Mouse (Mus musculus): ENCODE data around the gene Cobl. TPM values are rescaled to one million over a fixed set of nuclear protein-coding genes. Genes with fewer than 3 reads are reported as not detected.
A peak's percentile ranks its signal among the peaks of the same experiment; 100 is the strongest.

Gene Cobl
- 10 to 100 TPM; 16.7 to 28.2 TPM for total RNA-seq (2021)

DNA sequence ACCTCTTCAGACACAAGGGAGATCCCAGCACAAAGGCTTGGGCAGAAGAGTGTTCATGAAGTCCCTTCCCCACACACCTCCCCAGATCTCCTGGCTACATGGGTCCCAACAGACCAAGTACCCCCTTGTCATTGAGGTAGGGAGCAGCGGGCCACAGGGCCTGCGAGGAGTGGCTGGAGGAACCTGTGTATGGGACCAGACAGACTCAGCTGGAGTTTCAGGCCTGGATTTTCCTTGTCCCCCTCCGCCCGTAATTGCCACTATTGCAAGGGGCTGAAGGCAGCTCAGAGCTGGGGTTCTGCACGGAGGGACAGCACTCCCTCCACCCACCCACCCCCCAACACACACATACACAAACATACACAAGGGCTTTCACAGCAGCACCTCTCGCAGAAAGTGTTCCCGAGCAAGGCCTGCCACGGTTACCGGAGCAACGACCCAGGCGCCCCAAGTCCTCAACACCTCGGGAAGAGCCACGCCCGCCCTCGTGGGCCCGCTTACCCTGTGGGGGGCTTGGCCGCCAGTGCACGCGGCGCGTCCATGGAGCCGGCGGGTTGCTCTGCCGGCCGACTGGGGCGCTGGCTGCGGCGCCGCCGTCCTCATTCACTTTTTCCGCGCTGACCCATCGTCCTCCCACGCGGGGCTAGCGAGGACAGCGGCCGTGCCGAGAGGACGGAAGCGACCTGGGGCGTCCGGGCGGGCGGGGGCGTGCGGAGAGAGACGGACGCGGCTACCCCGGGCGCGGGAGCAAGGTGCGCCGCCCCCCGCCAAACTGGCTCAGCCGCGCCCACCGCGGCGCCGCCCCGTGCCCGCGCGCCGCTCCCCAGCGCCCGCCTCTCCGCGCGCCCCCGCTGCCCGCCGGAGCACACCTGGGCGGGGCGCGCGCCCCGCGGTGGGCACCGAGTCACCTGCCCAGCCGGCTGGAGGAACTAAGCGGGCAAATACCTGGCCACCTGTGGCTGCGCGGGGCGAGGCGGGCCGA lies at the start of gene Cobl:
Gene Cobl (minus strand): TSS at position 780 of the 982 bp plus-strand sequence.
- peak in 1 of 2 experiments; percentile 7 for DNase-seq
- intact Hi-C loops (cut with DNase I): loop anchor here (5.0 kb wide), 1 partner anchor 92 kb away; no protein-coding TSS in a partner anchor

DNA sequence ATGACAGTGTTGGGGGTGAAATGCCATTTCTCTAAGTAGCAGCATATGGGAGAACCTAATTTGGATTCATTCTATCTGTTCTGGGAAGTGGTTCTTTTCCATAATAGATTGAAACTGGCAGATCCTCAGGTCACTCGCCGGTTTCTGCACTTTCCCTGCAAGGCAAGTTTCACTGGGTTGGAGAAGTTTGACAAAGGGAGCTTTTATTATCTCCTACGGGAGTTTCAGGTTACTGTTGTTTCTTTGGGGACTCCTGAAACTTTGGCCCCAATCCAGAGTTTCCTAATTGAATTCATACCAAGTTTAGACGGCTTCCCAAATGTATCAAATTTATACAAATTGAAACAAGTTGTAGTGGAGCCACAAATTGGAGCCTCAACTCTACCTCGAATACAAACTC lies 49.0 kb upstream of the Cobl start:
- intact Hi-C loops (cut with DNase I): no loop called here
- DNase-seq: no peak

DNA sequence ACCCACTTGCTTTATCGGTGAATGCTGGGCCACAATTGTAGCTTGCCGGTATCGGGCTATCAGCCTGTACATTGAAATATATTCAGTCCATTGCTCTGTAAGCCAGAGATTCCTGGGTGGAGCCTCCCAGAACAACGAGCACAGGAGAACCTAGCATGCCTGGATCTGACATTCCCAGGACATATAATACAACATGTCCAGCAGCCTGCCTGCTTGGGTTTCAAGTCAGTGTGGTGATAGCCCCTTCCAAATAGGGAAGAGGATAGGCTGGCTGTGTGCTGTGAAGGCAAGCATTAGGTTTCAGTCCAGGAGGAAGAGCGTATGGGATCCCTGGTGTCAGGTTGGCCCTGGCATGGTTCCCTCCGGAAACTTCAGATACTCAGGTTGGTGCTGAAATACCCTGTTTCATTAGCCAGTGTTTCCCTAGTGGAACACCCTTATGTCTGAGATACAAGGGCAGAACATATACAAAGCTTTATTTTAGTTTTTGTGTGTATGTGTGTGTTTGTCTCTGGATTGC lies 41.7 kb upstream of the Cobl start:
- DNase-seq: no peak
- intact Hi-C loops (cut with DNase I): no loop called here

DNA sequence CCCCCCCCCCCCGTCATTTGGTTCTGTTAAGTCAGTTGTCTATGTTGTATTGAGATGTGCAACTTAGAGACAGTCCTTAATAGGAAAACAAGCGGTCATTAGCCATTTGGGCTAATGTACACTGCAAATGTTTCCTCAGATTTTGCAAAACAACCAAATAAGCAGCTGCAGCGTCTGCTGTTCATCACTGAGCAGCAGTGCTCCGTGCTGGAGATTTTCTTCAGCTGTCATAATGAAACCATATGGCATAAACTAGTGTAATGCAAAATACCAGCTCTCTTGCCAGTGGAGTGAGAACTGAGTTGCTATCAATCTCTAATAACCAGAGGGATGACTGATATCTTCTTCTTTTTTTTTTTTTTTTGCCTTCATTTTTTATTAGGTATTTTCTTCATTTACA lies 39.0 kb upstream of the Cobl start:
- no peak for DNase-seq
- intact Hi-C loops (cut with DNase I): no loop called here

DNA sequence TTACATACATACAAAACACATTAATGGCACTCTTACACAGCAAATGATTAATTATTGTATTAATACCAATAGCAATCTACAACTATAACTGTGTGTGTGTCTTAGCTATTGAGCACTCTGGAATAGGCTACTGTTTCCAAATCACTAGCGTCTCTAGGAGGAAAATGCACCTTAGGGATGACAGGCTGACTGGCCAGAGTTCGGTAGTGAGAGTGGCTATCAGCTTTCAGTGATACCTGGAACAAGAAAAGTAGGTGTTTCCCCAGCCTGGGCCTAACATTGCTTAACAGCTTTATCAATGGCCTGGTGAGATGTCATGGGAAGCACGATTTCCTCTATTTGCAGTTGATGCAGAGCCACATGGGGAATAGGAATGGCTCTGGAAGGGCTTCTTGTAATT lies 37.0 kb upstream of the Cobl start:
- intact Hi-C loops (cut with DNase I): no loop called here
- DNase-seq: no peak

DNA sequence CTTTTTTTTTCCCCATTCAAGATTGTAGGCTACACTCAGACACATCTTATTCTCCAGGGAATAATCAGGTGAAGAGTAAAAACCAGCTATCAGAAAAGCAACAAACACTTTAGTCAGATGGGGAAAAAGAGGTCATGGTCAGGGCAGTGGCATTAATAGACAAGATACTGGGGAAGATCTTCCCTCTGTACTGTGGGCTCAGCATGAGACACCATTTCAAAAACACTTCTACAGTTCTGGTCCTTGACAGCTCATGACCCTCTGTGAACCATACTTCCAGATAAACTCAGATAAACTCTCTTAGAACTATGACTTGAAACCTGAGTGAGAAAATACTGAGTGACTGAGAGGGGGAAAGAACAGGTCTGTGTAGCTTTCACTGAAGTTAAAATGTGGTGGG lies 29.0 kb upstream of the Cobl start:
- no peak for DNase-seq
- intact Hi-C loops (cut with DNase I): no loop called here

DNA sequence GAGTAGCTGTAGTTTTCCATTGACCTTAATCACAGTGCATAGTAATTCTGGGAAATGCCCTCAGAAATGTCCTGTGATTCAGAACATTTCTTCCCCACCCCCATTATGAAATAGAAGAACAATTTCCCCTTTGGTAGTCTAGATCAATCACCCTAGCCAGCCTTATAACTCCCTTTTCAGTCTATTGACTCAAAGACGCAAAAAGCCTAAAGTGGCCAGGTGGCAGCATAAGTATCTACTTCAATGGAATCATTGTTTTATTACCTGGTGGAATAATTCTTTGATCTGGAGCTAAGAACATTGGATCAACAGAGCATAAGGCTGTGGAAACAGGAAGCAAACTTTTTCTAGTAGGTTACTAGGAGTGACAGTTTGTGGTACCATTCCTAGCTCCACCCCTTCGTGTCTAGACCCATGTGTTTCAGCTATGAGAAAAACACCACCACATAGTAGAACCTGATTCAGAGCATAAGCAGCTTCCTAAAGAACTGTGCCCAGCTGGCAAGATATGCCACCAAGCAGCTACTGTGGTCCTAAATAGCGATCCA lies 15.2 kb upstream of the Cobl start:
- DNase-seq: no peak
- intact Hi-C loops (cut with DNase I): no loop called here

DNA sequence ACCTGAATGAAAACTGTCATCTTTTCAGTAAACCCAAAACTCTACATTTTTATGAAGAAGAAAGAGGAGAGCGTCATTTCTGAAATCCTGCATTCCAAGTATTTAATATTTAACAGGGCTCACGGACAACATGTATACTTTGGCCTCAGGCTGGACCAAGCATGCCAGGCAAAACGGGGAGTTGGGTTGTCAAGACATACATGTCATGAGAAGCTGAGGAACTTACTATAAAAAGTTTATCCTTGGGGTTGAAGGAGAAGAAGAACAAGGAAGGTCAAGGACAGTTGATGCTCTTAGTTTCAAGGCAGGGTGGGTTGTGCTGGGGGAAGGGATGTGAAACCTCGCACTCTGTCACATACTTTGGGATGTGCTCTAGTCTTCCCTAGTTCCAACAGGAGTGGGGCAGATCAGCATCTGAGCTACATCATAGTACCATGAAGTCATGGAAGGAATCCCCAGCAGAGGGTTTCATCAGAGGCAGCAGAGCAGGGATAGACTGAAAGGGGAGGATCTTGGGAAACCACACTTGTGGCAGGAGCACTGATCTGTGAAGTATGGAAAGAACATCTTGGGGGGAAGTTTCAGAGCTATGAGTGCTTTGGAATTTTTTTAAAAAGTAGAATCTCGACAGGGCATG lies 9.7 kb upstream of the Cobl start:
- intact Hi-C loops (cut with DNase I): no loop called here
- no peak for DNase-seq

DNA sequence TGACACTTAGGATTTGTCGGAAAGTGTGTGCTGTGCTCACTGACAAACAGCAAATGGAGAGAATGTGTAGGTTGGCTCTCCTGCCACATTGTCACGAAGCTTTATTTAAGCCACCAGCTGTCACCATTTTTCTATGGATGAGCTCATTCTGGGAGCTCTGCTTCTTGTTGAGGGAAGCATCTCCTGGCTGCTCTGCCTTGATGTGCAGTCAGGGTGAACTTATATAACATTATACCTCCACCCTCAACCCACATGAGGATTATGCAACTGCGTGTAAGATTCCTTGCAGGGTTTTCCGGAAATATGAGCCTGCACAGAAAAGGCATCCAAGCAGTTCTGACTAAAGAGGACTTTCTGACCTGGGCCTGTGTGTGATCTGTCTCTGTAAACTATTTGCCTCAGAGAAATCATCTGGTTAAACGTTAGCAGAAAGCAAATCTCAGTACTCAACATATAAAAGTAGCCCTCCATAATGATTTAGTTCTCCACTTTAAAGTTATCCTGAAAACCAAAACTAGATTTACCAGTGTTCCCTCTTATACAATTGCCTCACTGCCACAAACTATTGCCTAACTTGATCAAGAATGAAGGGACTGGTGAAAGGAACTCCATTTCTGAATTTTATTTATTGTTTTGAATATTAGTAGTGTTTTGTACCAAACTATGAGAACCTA lies 9.0 kb upstream of the Cobl start:
- no peak for DNase-seq

DNA sequence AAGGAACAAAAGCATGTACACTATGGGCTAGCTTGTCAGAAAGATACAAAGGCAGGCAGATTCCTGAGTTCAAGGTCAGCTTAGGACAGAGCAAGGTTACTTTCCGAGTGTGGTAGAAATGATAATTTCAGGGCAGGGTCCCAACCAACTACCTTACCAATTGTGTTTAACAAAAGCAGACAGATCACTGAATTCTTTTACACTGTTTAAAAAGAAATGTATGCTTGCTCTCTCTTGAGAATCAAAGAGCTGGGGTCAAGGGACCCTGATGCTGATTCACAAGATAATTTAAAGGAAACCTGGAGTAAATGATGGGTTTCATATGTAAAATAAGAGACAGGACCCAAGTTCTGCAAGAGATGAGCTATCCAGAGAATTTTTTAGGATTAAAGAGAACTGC lies 4.9 kb upstream of the Cobl start:
- DNase-seq: no peak
- intact Hi-C loops (cut with DNase I): loop anchor here (5.0 kb wide), 1 partner anchor 97 kb away; no protein-coding TSS in a partner anchor

More for the DNA sequence above, 9.0 kb upstream of the Cobl start:
- intact Hi-C loops (cut with DNase I): no loop called here

DNA sequence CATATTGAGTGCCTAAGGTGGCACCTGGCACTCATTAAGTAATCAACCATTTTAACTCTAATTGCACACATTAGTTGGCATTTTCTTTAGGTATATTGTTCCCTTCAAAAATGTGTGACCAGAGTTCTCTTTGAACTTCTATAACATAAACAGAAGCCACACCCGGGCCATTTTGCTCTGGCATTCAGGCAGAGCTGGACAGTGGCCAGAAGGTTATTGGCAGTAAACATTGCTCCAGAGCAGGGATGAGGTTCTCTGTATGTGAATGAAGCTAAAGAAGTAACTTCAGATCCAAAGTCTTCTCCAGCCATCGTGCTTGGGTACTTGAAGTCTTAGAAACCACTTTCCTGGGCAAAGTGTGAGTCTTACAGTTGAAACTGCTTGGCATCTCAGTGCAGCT lies 3.9 kb upstream of the Cobl start:
- DNase-seq: no peak
- intact Hi-C loops (cut with DNase I): loop anchor here (5.0 kb wide), 1 partner anchor 96 kb away; no protein-coding TSS in a partner anchor

DNA sequence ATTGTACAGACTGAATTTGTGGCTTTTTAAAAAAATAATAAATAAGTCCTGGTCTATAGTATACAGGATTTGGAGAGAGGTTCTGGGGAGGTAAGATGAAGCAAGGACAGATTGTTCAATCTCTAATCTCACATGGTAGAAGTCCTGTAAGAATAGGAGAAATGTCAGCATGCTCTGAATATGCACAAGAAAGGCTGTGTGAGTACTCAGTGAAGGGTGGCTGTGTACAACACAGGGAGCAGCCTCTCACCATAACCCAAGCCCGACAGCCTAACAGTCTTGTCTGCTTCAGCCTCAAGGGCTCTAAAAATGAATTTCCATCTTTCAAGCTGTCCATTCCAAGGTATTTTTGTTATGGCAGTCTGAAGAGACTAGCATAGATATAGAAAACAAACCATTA lies 3.1 kb upstream of the Cobl start:
- DNase-seq: no peak
- intact Hi-C loops (cut with DNase I): loop anchor here (5.0 kb wide), 1 partner anchor 96 kb away; no protein-coding TSS in a partner anchor

DNA sequence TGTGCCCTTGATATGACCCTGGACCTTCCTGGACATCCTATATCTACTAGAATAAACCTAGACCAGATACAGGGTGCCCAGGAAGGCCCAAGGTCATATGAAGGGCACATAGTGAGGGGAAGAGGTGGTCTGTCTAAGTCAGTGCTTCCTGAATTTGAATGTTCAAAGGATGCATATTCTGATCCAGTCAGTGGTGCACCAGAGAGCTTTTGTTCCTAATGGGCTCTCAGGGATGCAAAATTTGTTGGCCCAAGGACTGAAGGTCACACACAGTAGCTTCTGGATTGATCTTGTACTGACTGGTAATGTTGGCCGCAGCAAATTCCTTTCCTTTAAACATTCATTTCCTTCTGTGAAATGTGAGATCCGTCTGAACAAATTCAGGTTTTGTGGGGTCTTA lies 2.5 kb upstream of the Cobl start:
- intact Hi-C loops (cut with DNase I): loop anchor here (5.0 kb wide), 1 partner anchor 95 kb away; no protein-coding TSS in a partner anchor
- no peak for DNase-seq

DNA sequence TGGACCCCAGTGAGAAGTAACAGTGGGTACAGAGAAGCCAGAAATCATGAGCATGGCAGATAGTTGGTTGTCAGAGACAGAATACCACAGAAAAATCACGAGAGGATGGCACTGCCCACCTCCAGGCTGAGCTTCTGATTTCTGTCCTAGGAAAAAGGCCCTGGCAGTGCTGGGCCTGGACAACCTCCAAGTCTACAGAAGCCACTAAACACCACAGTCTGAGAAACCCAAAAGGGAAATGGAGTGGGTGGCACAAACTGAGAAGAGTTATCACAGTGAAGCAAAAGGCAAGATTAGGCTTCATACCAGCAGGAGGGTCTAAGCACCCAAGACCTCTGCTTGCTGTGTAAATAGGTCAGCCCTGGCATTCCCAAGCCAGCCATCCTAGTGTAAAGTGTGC lies 1.8 kb upstream of the Cobl start:
- no peak for DNase-seq
- intact Hi-C loops (cut with DNase I): loop anchor here (5.0 kb wide), 1 partner anchor 94 kb away; no protein-coding TSS in a partner anchor

DNA sequence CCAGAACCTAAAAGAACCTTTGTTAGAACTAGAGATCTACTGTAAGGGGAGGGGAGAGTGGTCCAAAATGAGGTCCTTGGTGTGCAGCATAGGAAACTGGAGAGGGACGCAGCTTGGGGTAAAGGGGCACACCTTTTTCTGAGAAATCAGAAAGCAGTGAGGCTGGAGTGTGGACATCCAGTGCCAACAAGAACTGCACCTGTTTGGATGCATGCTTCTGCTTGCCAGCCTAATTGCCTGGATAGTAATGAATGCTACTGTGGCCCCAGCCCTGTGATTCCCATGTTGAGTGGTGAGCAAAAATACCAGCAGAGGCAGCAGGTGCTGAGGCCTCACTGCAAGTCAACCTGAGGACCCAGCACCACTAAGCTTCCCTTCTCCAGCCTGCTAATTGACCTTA lies 469 bp upstream of the Cobl start:
- no peak for DNase-seq
- intact Hi-C loops (cut with DNase I): loop anchor here (5.0 kb wide), 1 partner anchor 93 kb away; no protein-coding TSS in a partner anchor

DNA sequence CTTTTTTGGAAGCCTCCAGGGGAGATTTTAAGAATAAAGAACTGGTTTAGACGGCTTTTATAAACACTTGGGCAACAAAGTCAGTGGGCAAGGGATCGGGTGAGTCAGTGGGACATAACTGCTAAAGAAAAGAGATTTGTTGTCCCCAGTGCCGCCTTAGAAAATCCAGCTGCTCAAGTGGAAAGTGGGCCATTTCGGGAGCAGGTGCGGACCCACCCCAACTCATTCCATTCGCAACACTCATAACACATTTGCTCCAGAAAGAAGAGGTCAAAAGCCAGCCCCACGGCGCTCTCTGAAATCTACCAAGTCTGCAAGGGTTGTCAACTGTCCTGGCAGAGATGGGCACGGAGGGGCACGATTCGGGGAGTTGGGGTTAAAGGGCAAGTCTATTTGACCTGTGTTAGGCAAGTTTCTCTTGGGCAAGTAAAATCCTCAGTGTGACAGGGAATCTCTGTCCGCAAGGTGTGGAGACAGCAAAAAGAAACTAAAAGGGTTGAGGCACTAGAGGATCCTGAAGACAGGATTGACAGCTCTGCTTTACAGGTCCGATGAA lies 1.1 kb downstream of the Cobl start:
- intact Hi-C loops (cut with DNase I): no loop called here
- DNase-seq: no peak

DNA sequence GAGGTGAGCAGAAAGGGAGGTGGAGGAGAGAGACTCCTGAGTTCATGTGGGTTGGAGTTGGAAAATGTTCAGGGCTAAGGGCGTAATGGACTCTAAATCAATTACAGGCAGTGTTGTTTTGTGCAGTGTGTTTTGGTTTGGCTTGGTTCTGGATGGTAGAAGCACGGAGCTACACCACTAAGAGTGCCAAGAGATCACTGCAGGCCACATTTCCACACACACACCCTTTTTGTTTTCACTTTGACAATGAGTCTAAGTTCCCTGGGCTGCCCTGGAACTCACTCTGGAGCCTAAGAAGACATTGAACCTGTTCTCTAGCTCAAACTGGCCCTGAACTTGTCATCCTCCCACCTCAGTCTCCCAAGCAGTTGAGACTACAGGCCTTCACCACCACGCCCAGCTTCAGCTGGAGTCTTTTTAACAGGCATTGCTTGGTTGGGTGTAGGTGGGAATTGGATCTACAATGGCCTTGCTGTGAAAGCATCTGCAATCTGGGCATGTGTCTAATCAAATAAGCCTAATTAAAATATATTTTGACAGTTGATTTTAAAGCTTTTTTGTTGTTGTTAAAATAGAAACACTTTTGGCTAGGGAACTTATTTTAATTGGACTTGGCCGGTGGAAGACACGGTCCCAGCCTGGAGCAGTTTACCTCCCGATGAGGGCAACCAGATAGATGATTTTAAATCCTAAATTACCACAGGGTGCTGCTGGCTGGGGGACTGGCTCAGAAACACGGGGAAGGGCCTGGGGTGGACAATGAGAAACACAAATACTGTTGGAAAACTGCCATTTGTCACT lies 4.8 kb downstream of the Cobl start:
- intact Hi-C loops (cut with DNase I): no loop called here
- no peak for DNase-seq

DNA sequence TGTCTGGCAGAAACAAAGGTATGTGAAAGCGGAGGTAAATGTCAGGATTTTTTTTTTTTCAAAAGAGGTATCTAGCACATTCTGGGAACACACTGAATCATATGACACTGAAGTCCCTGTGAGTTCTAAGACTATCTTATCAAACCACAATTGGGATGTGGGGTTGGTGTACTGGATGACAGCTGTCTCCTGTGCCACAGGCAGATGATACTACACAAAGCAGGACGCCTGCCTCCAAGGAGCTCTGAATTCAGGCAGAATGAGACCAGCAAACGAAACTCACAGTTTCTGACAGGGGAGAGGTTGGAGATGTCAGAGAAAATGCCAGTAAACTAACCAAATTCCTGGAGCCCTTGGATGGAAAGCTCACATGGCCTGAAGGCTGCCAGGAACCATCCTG lies 5.9 kb downstream of the Cobl start:
- intact Hi-C loops (cut with DNase I): no loop called here
- DNase-seq: no peak

DNA sequence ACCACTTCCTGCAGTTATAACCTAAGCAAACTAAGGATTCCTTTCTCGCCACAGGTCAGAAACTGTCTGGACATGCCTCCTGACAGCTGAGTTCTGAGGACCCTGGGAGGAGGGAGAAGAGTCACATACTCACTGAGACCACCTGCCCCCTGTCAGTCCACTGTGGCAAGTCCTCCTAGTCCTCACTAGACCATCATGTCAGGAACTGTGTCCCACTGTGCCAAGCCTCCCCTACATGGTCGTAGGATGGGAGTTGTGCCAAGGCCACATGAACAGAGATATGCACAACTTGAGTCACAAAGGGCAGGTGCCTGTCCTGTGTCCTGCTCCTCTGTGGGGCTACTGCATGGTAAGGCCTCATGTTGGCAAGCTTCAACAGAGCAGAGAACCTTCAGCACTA lies 6.4 kb downstream of the Cobl start:
- intact Hi-C loops (cut with DNase I): no loop called here
- peak in 1 of 2 experiments; percentile 5 for DNase-seq

Data from heart, postnatal 36 days (tissue).